Mouse (Mus musculus): ENCODE measurements around the gene Dab1.

DNA sequence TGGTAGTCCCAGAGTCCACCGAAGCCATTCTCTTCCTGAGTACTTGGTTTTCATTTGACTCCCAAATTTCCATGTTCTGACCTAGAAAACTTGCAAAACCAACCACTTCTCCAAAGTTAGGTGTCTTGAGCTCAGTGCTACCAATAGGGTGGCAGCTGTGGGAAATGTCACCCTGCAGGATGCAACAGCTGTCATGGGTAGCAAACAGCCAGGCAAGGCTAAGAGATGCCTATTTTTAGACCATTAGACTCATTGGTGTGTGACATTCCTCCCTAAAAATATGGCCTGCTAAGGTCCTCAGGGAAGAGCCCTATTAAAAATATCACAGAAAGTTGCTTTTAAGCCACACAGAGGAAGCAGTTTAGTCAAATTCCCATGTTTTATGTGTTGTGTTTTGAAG lies 829.0 kb downstream of the Dab1 start:
- no peak for TF ChIP-seq POLR2A (IDR thresholded peaks at IDR 0.05; ENCODE audit: control insufficient read depth, low read depth, low read length)
- TF ChIP-seq CTCF (IDR thresholded peaks at IDR 0.05; ENCODE audit: control insufficient read depth, insufficient read depth, insufficient replicate concordance, low read depth, low read length), result no peak
